Mouse (Mus musculus) forebrain, embryonic 14.5 days (tissue): Measurements from ENCODE around the gene Abcc4. TPM values are rescaled to one million over a fixed set of nuclear protein-coding genes. Genes with fewer than 3 reads are reported as not detected.

Experiments used
- microRNA-seq: library from miRNA; unstranded; fragments of <30 nt; microRNA quantifications from one replicate; pipeline ENCODE4, GENCODE M21; 2016
- polyA plus RNA-seq: library from polyadenylated mRNA; unstranded; fragments of >200 nt; fragmentation: Nextera tagmentation; extraction: Ambion mirVana; gene quantifications from 2 replicates; pipeline ENCODE4 v1.2.1, GENCODE M21; 2014

The Abcc4 gene
- polyA plus RNA-seq, 1 experiment from 2014 or later, result 1.0 TPM

Small RNA genes within 50 kb of the gene (microRNA-seq; reads per million reads assigned to microRNA genes)
- not detected for gene Mir6391

Other genes starting within 250 kb of the Abcc4 start
- 0.80 and 0.82 TPM in 2 replicates for gene Cldn10, start 81.7 kb upstream of the Abcc4 start, polyA plus RNA-seq
- gene Dzip1, start 219.2 kb upstream of the Abcc4 start, polyA plus RNA-seq, result 30.2 and 40.4 TPM in 2 replicates
- 18.8 and 21.5 TPM in 2 replicates for gene Dnajc3, start 231.8 kb upstream of the Abcc4 start, polyA plus RNA-seq